Mouse (Mus musculus): Measurements from ENCODE around the gene Ei24. TPM values are rescaled to one million over a fixed set of nuclear protein-coding genes. Genes with fewer than 3 reads are reported as not detected.

The Ei24 gene
- polyA plus RNA-seq, 1 experiment = 117 TPM

DNA sequence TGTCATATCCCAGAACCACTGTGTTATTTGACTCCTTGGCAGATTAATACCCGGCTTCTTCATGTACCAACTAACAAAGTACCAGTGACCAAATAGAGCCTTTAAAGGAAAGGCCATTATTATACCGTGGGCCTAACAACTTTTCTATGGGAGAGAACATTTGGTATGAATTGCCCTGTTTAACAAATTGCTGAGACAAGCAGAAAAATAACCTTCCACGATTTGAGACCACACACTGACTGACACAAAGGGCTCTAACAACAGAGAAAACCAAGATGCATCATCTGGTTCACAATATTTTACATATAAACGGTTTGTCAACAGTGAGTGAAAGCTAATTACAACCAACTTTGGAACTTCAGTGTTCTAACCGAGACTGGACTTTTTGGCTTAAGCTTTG, 969 bp downstream of the Ei24 start:
- Histone ChIP-seq H3K4me3 (ENCODE audit: insufficient read depth, low read length) (peak overlapping the region; percentile 94), H3K27ac (ENCODE audit: insufficient read depth, low read length) (no peak overlapping the region), H3K4me1 (ENCODE audit: control insufficient read depth, insufficient read depth, low read length) (peaks cover 2% of the 10 kb centered on the region; the same call in 1 of the 2 replicates)
- TF ChIP-seq POLR2A (IDR thresholded peaks at IDR 0.05; ENCODE audit: extremely low read depth, insufficient read depth, low read length) (no peak), CTCF (IDR thresholded peaks at IDR 0.05; ENCODE audit: extremely low read depth, insufficient read depth, low read length) (no peak)

- no peak for TF ChIP-seq CTCF (IDR thresholded peaks at IDR 0.05; ENCODE audit: extremely low read depth, insufficient read depth, low read length)
- TF ChIP-seq POLR2A (IDR thresholded peaks at IDR 0.05; ENCODE audit: extremely low read depth, insufficient read depth, low read length) = no peak
- no peak overlapping the region for H3K27ac ChIP-seq (ENCODE audit: insufficient read depth, low read length)
- H3K4me1 ChIP-seq (ENCODE audit: control insufficient read depth, insufficient read depth, low read length) = peaks cover 2% of the 10 kb centered on the region; the same call in 1 of the 2 replicates
- H3K4me3 ChIP-seq (ENCODE audit: insufficient read depth, low read length) = no peak overlapping the region; the same call in 1 of the 2 replicates
These were observed 1.6 kb downstream of the Ei24 start for GRCm38 (mm10) chr9:36795556-36795955.

DNA sequence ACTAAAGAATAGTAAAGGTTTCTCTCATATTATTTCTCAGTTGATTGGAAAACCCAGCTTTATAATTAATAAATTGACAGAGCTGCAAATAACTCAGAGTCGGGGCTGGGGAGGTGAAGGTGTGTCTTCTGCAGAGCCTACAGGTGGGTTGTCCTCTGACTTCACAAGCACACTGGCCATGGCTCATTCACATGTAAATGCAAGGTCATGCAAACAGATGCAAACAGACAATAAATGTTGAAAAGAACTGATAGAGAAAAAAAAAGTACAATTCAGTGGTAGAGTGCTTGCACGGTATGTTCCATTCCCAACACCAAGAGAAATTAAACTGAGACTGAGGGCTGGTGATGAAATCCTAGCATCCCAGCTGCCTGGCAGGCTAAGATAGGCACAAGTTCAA, 2.7 kb downstream of the Ei24 start:
- TF ChIP-seq POLR2A (IDR thresholded peaks at IDR 0.05; ENCODE audit: extremely low read depth, insufficient read depth, low read length) (no peak), CTCF (IDR thresholded peaks at IDR 0.05; ENCODE audit: extremely low read depth, insufficient read depth, low read length) (no peak)
- Histone ChIP-seq H3K4me3 (ENCODE audit: insufficient read depth, low read length) (no peak overlapping the region), H3K27ac (ENCODE audit: insufficient read depth, low read length) (no peak overlapping the region), H3K4me1 (ENCODE audit: control insufficient read depth, insufficient read depth, low read length) (peaks cover 2% of the 10 kb centered on the region; the same call in 1 of the 2 replicates)

GRCm38 (mm10) chr9:36792191-36792590, 5.0 kb downstream of the Ei24 start:
- Histone ChIP-seq H3K4me3 (ENCODE audit: insufficient read depth, low read length) (no peak overlapping the region), H3K27ac (ENCODE audit: insufficient read depth, low read length) (no peak overlapping the region), H3K4me1 (ENCODE audit: control insufficient read depth, insufficient read depth, low read length) (peaks cover 2% of the 10 kb centered on the region; the same call in 1 of the 2 replicates)
- no peak for TF ChIP-seq CTCF (IDR thresholded peaks at IDR 0.05; ENCODE audit: extremely low read depth, insufficient read depth, low read length)
- no peak for TF ChIP-seq POLR2A (IDR thresholded peaks at IDR 0.05; ENCODE audit: extremely low read depth, insufficient read depth, low read length)

DNA sequence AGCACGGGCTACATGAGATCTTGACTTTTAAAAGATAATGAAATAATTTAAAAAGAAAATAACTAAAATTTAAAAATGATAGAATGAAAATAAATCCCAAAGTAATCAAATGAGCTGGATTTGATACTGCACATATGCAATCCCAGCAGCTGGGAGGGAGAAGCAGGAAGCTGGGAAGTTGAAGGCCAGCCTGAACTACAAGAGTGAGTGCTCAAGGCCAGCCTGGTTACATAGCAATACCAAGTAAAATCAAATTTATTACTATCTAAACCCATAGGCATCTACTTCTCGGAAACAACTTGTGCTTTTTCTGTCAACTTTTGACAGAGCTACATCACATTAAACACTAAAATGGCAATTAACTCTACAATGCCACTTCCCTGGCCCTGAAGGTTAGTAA, 13.3 kb downstream of the Ei24 start:
- TF ChIP-seq CTCF (IDR thresholded peaks at IDR 0.05; ENCODE audit: extremely low read depth, insufficient read depth, low read length) (no peak), POLR2A (IDR thresholded peaks at IDR 0.05; ENCODE audit: extremely low read depth, insufficient read depth, low read length) (no peak)
- Histone ChIP-seq H3K4me1 (ENCODE audit: control insufficient read depth, insufficient read depth, low read length) (no peaks in the 10 kb centered on the region), H3K27ac (ENCODE audit: insufficient read depth, low read length) (no peak overlapping the region), H3K4me3 (ENCODE audit: insufficient read depth, low read length) (no peak overlapping the region)

DNA sequence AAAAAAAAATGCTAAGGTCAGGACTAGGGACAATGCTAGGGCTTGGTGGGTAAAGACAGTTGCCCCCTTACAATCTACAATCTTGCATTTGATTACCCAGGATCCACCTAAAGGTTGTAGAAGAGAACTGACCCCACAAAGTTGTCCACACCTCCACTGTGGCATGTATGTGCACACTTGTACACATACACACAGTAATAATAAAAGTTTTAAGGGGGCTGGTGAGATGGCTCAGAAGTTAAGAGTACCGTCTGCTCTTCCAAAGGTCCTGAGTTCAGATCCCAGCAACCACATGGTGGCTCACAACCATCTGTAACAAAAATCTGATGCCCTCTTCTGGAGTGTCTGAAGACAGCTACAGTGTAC, 28.2 kb downstream of the Ei24 start:
- H3K4me1 ChIP-seq (ENCODE audit: control insufficient read depth, insufficient read depth, low read length) = no peaks in the 10 kb centered on the region; the same call in 1 of the 2 replicates
- TF ChIP-seq CTCF (IDR thresholded peaks at IDR 0.05; ENCODE audit: extremely low read depth, insufficient read depth, low read length) = no peak
- no peak for TF ChIP-seq POLR2A (IDR thresholded peaks at IDR 0.05; ENCODE audit: extremely low read depth, insufficient read depth, low read length)
- H3K4me3 ChIP-seq (ENCODE audit: insufficient read depth, low read length) = no peak overlapping the region; the same call in 1 of the 2 replicates
- H3K27ac ChIP-seq (ENCODE audit: insufficient read depth, low read length) = no peak overlapping the region

DNA sequence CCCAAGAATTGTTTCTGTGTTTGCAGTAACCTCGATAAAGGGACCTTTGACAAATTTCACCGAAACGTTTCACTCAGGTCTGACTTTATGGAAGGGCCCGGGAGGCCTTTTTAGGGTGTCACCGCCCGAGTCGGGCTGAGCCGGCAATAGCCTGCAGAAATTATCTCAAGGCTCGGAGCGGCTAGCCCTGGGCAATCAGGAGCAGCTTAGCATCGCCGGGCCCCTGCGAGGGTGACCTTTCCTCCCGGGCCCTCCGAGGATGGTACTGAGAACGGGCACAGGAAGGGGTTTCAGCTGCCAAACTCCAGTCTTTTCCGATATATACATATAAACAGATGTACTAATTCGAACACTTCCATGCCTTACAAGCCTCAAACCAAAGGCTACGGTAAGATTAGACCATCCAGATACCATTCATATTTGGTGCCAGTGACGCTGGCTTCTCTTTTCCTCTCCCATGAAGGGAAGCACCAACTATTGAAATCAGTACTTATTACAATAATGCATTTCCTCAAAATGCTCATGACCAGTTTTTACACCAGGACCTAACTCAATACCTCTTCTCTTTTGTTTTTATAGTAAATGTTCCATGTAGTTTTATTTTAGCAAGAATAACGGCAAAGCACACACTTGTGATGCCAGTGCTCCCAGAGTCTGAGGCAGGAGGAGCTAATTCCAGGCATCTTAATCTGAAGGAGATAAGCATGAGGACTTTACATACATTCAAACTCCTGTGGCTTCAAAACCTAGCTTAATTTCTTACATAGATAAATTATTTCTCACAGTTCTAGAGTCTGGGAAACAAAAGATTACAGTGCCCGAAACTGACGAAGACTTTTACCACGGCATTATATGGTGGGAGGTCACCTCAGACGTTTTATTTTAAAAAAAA, 28.8 kb downstream of the Ei24 start:
- peak overlapping the region; percentile 48 for H3K4me3 ChIP-seq (ENCODE audit: insufficient read depth, low read length)
- peak overlapping the region; percentile 88 for H3K27ac ChIP-seq (ENCODE audit: insufficient read depth, low read length)
- H3K4me1 ChIP-seq (ENCODE audit: control insufficient read depth, insufficient read depth, low read length) = no peaks in the 10 kb centered on the region; the same call in 1 of the 2 replicates
- TF ChIP-seq CTCF (IDR thresholded peaks at IDR 0.05; ENCODE audit: extremely low read depth, insufficient read depth, low read length) = no peak
- no peak for TF ChIP-seq POLR2A (IDR thresholded peaks at IDR 0.05; ENCODE audit: extremely low read depth, insufficient read depth, low read length)

GRCm38 (mm10) chr9:36767203-36768143, 29.7 kb downstream of the Ei24 start, which contains the start of gene Stt3a:
Gene Stt3a (minus strand): TSS chr9:36767679.
- no peaks in the 10 kb centered on the region; the same call in 1 of the 2 replicates for H3K4me1 ChIP-seq (ENCODE audit: control insufficient read depth, insufficient read depth, low read length)
- peak within 1 kb of the TSS; percentile 68 for H3K4me3 ChIP-seq (ENCODE audit: insufficient read depth, low read length)
- TF ChIP-seq CTCF (IDR thresholded peaks at IDR 0.05; ENCODE audit: extremely low read depth, insufficient read depth, low read length) (no peak), POLR2A (IDR thresholded peaks at IDR 0.05; ENCODE audit: extremely low read depth, insufficient read depth, low read length) (peak; percentile 89)
- peak within 1 kb of the TSS; percentile 88 for H3K27ac ChIP-seq (ENCODE audit: insufficient read depth, low read length)

- TF ChIP-seq CTCF (IDR thresholded peaks at IDR 0.05; ENCODE audit: extremely low read depth, insufficient read depth, low read length) (no peak), POLR2A (IDR thresholded peaks at IDR 0.05; ENCODE audit: extremely low read depth, insufficient read depth, low read length) (no peak)
- no peak overlapping the region for H3K27ac ChIP-seq (ENCODE audit: insufficient read depth, low read length)
- H3K4me3 ChIP-seq (ENCODE audit: insufficient read depth, low read length) = no peak overlapping the region
- no peaks in the 10 kb centered on the region; the same call in 1 of the 2 replicates for H3K4me1 ChIP-seq (ENCODE audit: control insufficient read depth, insufficient read depth, low read length)
These were observed 32.8 kb downstream of the Ei24 start for GRCm38 (mm10) chr9:36764378-36764777.

Other genes with a start within 250 kb of the Ei24 start
- gene Gm17689, start 214.8 kb downstream of the Ei24 start, polyA plus RNA-seq (2012; rRNA removed) = not detected in 2 replicates
- gene A630095E13Rik, start 154.0 kb downstream of the Ei24 start, polyA plus RNA-seq (2012; rRNA removed) = not detected in 2 replicates
- gene Acrv1, start 104.2 kb downstream of the Ei24 start, polyA plus RNA-seq (2012; rRNA removed) = not detected in 2 replicates
- gene Chek1, start 70.3 kb downstream of the Ei24 start, polyA plus RNA-seq (2012; rRNA removed) = 1.6 and 2.2 TPM in 2 replicates
- 39.6 and 47.4 TPM in 2 replicates for gene Stt3a, start 29.7 kb downstream of the Ei24 start, polyA plus RNA-seq (2012; rRNA removed)
- gene Fez1, start 24.5 kb upstream of the Ei24 start, polyA plus RNA-seq (2012; rRNA removed) = 318 and 330 TPM in 2 replicates

Measured in cortical plate, adult 2 months (tissue).